Mouse (Mus musculus) liver, embryonic 18 days (tissue): ENCODE data around the gene Tmem179. TPM values are rescaled to one million over a fixed set of nuclear protein-coding genes. Genes with fewer than 3 reads are reported as not detected.

Experiments
- polyA plus RNA-seq: library from polyadenylated mRNA; depleted of rRNA; stranded (reverse); fragments of >200 nt; gene quantifications from 2 replicates; pipeline ENCODE4 v1.2.3, GENCODE M21; 2012; rRNA removed

Gene Tmem179
- polyA plus RNA-seq: 0.01 TPM in 2 replicates

GRCm38 (mm10) chr12:112516697-112517337, at the start of gene Tmem179:
Gene Tmem179 (minus strand): TSS chr12:112516747.

GRCm38 (mm10) chr12:112489134-112489533, 27.4 kb downstream of the Tmem179 start, which contains the start of gene A530016L24Rik:
Gene A530016L24Rik (plus strand): TSS chr12:112489448.

Other genes with a start within 250 kb of the Tmem179 start
- 0.03 and 0.10 TPM in 2 replicates for gene A530016L24Rik, start 27.3 kb downstream of the Tmem179 start, polyA plus RNA-seq
- 5.8 and 9.2 TPM in 2 replicates for gene Inf2, start 72.0 kb upstream of the Tmem179 start, polyA plus RNA-seq
- gene Adssl1, start 103.3 kb upstream of the Tmem179 start, polyA plus RNA-seq: 13.0 and 13.3 TPM in 2 replicates
- gene Siva1, start 127.9 kb upstream of the Tmem179 start, polyA plus RNA-seq: 35.0 and 36.2 TPM in 2 replicates
- 37.9 and 41.1 TPM in 2 replicates for gene Akt1, start 158.1 kb upstream of the Tmem179 start, polyA plus RNA-seq
- 1.9 and 2.2 TPM in 2 replicates for gene Zbtb42, start 162.1 kb upstream of the Tmem179 start, polyA plus RNA-seq
- gene Cep170b, start 203.7 kb upstream of the Tmem179 start, polyA plus RNA-seq: 6.4 and 7.4 TPM in 2 replicates
- 18.8 and 22.1 TPM in 2 replicates for gene Pld4, start 243.9 kb upstream of the Tmem179 start, polyA plus RNA-seq